In genomic region chr17:10369961-10370659, GRCm38 (mm10) we compare ENCODE assay signal across 16 mouse cellular contexts. TPM values are rescaled to one million over a fixed set of nuclear protein-coding genes. Genes with fewer than 3 reads are reported as not detected.
DNase-seq lines count a peak whose midpoint lies in the region; ATAC-seq and TF ChIP-seq lines count a peak whose summit lies in the region.
"Had no signal": no experiment of that assay in that cellular context is flagged by ENCODE, and none has a peak within 500 bp of the region (broad histone marks: within the 10 kb centered on the region; RNA-seq: fewer than 3 reads in every experiment).

No protein-coding gene starts in this region.

- peak overlapping the region; percentile 61 for H3K9ac ChIP-seq in heart, embryonic 16.5 days (ENCODE audit: low read length)
- H3K9ac ChIP-seq: embryonic facial prominence, embryonic 15.5 days; forebrain, embryonic 15.5 days; hindbrain, embryonic 15.5 days; midbrain, embryonic 15.5 days; neural tube, embryonic 12.5 days had no signal

- H3K36me3 ChIP-seq in heart, embryonic 10.5 days: no peaks in the 10 kb centered on the region
- H3K36me3 ChIP-seq in heart, embryonic 16.5 days (ENCODE audit: control insufficient read depth, insufficient read depth): no peaks in the 10 kb centered on the region
- H3K36me3 ChIP-seq: embryonic facial prominence, embryonic 15.5 days; forebrain, embryonic 15.5 days; hindbrain, embryonic 15.5 days; midbrain, embryonic 15.5 days; neural tube, embryonic 12.5 days had no signal

- H3K4me1 ChIP-seq in heart, embryonic 10.5 days: peaks cover 77% of the 10 kb centered on the region
- peaks cover 40% of the 10 kb centered on the region for H3K4me1 ChIP-seq in bone marrow macrophage, adult 2 months (ENCODE audit: control insufficient read depth, insufficient read depth, low read length)
- H3K4me1 ChIP-seq in heart, embryonic 16.5 days (ENCODE audit: control insufficient read depth, insufficient read depth, low read length): peaks cover 66% of the 10 kb centered on the region
- H3K4me1 ChIP-seq: forebrain, embryonic 15.5 days had no signal

- no peak for TF ChIP-seq CTCF in bone marrow macrophage, adult 2 months (IDR thresholded peaks at IDR 0.05; ENCODE audit: low read depth, low read length)

- WGBS in heart, embryonic 10.5 days: 71% methylated on average over 13 of the region's 13 CpGs
- 70% methylated on average over 13 of the region's 13 CpGs for WGBS in heart, embryonic 16.5 days

- peak overlapping the region; percentile 88 for H3K27ac ChIP-seq in heart, embryonic 10.5 days
- peak overlapping the region; percentile 94 for H3K27ac ChIP-seq in bone marrow macrophage, adult 2 months (ENCODE audit: insufficient read depth, low read depth, low read length)
- H3K27ac ChIP-seq in heart, embryonic 16.5 days (ENCODE audit: low read length): peak overlapping the region; percentile 95
- H3K27ac ChIP-seq: embryonic facial prominence, embryonic 15.5 days; forebrain, embryonic 15.5 days; hindbrain, embryonic 15.5 days; midbrain, embryonic 15.5 days; neural tube, embryonic 12.5 days had no signal

- no peak overlapping the region for H3K4me3 ChIP-seq in heart, embryonic 10.5 days
- no peak overlapping the region for H3K4me3 ChIP-seq in bone marrow macrophage, adult 2 months (ENCODE audit: insufficient read depth, low read length)
- H3K4me3 ChIP-seq in heart, embryonic 16.5 days (ENCODE audit: low read length): no peak overlapping the region
- H3K4me3 ChIP-seq: embryonic facial prominence, embryonic 15.5 days; forebrain, embryonic 15.5 days; hindbrain, embryonic 15.5 days; midbrain, embryonic 15.5 days; neural tube, embryonic 12.5 days had no signal

- no peak for DNase-seq in heart, embryonic 10.5 days (ENCODE audit: low spot score)
- no peak for DNase-seq in heart, postnatal 4 days
- DNase-seq in 3T3-L1 (ENCODE audit: low read depth, low spot score): peak; percentile 40
- no peak for DNase-seq in cerebellum, postnatal 10 days
- no peak for DNase-seq in thymus, adult 18-20 months
- DNase-seq: gastrocnemius, postnatal 14 days; thymus, postnatal 14 days had no signal

- no peaks in the 10 kb centered on the region for H3K9me3 ChIP-seq in heart, embryonic 10.5 days
- H3K9me3 ChIP-seq in heart, embryonic 16.5 days (replicated peaks; ENCODE audit: control insufficient read depth, low read length): no peaks in the 10 kb centered on the region
- H3K9me3 ChIP-seq: embryonic facial prominence, embryonic 15.5 days; forebrain, embryonic 15.5 days; hindbrain, embryonic 15.5 days; midbrain, embryonic 15.5 days; neural tube, embryonic 12.5 days had no signal

- TF ChIP-seq POLR2A in bone marrow macrophage, adult 2 months (IDR thresholded peaks at IDR 0.05; ENCODE audit: borderline replicate concordance, low read depth, low read length): no peak

- H3K27me3 ChIP-seq in heart, embryonic 10.5 days (ENCODE audit: insufficient read depth, poor library complexity, severe bottlenecking): no peaks in the 10 kb centered on the region
- no peaks in the 10 kb centered on the region for H3K27me3 ChIP-seq in heart, embryonic 16.5 days (ENCODE audit: control insufficient read depth, insufficient read depth, low read length)
- H3K27me3 ChIP-seq: CH12.LX; embryonic facial prominence, embryonic 15.5 days; forebrain, embryonic 15.5 days; hindbrain, embryonic 15.5 days; midbrain, embryonic 15.5 days; neural tube, embryonic 12.5 days had no signal

- H3K4me2 ChIP-seq in heart, embryonic 16.5 days (ENCODE audit: low read depth, low read length): peak overlapping the region; percentile 36; the same call in 1 of the 2 replicates
- H3K4me2 ChIP-seq: embryonic facial prominence, embryonic 15.5 days; forebrain, embryonic 15.5 days; hindbrain, embryonic 15.5 days; liver, embryonic 11.5 days; midbrain, embryonic 15.5 days; neural tube, embryonic 12.5 days had no signal

- peak; percentile 15; the same call in 1 of the 2 replicates for ATAC-seq in heart, embryonic 16.5 days (replicated peaks; ENCODE audit: extremely low read depth, insufficient read depth, low FRiP score)
- ATAC-seq: forebrain, embryonic 15.5 days; midbrain, embryonic 15.5 days had no signal

RNA-seq across cellular contexts. Expression of gene Qk, which starts 50.5 kb away (rescaled TPM):
- polyA plus RNA-seq in heart, embryonic 10.5 days (2016; fragmentation: Nextera tagmentation; extraction: Ambion mirVana): 39.3 and 44.5 TPM in 2 replicates
- 100 to 1,000 TPM; 588 to 671 TPM for total RNA-seq in heart, postnatal 4 days (2021)
- 185 and 255 TPM in 2 replicates for polyA plus RNA-seq in bone marrow macrophage, adult 2 months (2012; ENCODE audit: insufficient read depth, insufficient read length, missing spikeins)
- polyA plus RNA-seq in heart, embryonic 16.5 days (2015; fragmentation: Nextera tagmentation; extraction: Ambion mirVana): 38.1 and 39.9 TPM in 2 replicates
